Mouse (Mus musculus): ENCODE results near the gene Fam184a.

DNA sequence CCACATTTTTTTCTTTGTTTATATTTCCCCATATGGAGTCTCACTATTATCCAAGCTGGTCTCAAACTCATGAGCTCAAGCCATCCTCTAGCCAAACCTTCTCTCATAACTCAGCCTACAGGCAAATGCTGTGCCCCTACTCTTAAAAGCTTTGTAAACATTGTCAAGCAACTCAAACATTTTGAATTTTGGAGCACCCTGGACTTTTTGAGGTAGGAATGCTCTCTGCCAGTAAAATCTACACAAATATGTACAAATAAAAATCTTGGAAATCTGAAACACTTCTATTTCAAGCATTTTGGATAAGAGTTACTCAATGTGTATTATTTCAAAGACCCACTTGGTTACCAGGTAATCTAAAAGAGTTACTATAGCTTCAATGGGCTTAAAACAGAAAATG is 10.9 kb downstream of the Fam184a start:
- TF ChIP-seq POLR2A (IDR thresholded peaks at IDR 0.05; ENCODE audit: extremely low read depth, insufficient read depth, low read length) (no peak), CTCF (IDR thresholded peaks at IDR 0.05; ENCODE audit: low read depth, low read length) (no peak)

Data from liver, adult 2 months (tissue).